13 mouse cellular contexts compared by ENCODE assay signal in genomic region chr16:41771427-41772125, GRCm38 (mm10).
DNase-seq lines count a peak whose midpoint lies in the region; ATAC-seq and TF ChIP-seq lines count a peak whose summit lies in the region.
"Had no signal": no experiment of that assay in that cellular context is flagged by ENCODE, and none has a peak within 500 bp of the region (broad histone marks: within the 10 kb centered on the region; RNA-seq: fewer than 3 reads in every experiment).

No protein-coding gene starts in this region.

- no peak overlapping the region for H3K9ac ChIP-seq in hindbrain, embryonic 15.5 days
- no peak overlapping the region for H3K9ac ChIP-seq in neural tube, embryonic 15.5 days (replicated peaks)
- H3K9ac ChIP-seq in stomach, postnatal 0 days (ENCODE audit: low read length) = no peak overlapping the region
- no peak overlapping the region for H3K9ac ChIP-seq in liver, postnatal 0 days (replicated peaks)
- H3K9ac ChIP-seq: heart, embryonic 15.5 days; intestine, embryonic 15.5 days had no signal

- H3K9me3 ChIP-seq in hindbrain, embryonic 15.5 days = no peaks in the 10 kb centered on the region
- no peaks in the 10 kb centered on the region for H3K9me3 ChIP-seq in neural tube, embryonic 15.5 days (replicated peaks)
- no peaks in the 10 kb centered on the region for H3K9me3 ChIP-seq in stomach, postnatal 0 days (ENCODE audit: control insufficient read depth, low read length)
- H3K9me3 ChIP-seq in liver, postnatal 0 days (ENCODE audit: low read length) = no peaks in the 10 kb centered on the region
- H3K9me3 ChIP-seq: heart, embryonic 15.5 days; intestine, embryonic 15.5 days had no signal

- no peak for TF ChIP-seq CTCF in stomach, postnatal 0 days (IDR thresholded peaks at IDR 0.05; ENCODE audit: low read depth)
- no peak for TF ChIP-seq CTCF in liver, postnatal 0 days (IDR thresholded peaks at IDR 0.05; ENCODE audit: low read depth)

- no peaks in the 10 kb centered on the region for H3K27me3 ChIP-seq in hindbrain, embryonic 15.5 days
- no peaks in the 10 kb centered on the region for H3K27me3 ChIP-seq in neural tube, embryonic 15.5 days (replicated peaks)
- no peaks in the 10 kb centered on the region for H3K27me3 ChIP-seq in stomach, postnatal 0 days (ENCODE audit: control insufficient read depth, insufficient read depth, low read length)
- H3K27me3 ChIP-seq in liver, postnatal 0 days (ENCODE audit: insufficient read depth, low read length) = no peaks in the 10 kb centered on the region
- H3K27me3 ChIP-seq: heart, embryonic 15.5 days; intestine, embryonic 15.5 days had no signal

- TF ChIP-seq EP300 in stomach, postnatal 0 days (optimal IDR thresholded peaks at IDR 0.05) = no peak
- no peak for TF ChIP-seq EP300 in liver, postnatal 0 days (IDR thresholded peaks at IDR 0.05; ENCODE audit: low read depth)

- no peak overlapping the region for H3K4me3 ChIP-seq in hindbrain, embryonic 15.5 days
- no peak overlapping the region for H3K4me3 ChIP-seq in neural tube, embryonic 15.5 days (replicated peaks)
- no peak overlapping the region for H3K4me3 ChIP-seq in stomach, postnatal 0 days (ENCODE audit: low read depth, low read length)
- no peak overlapping the region for H3K4me3 ChIP-seq in liver, postnatal 0 days (ENCODE audit: low read depth, low read length)
- H3K4me3 ChIP-seq: heart, embryonic 15.5 days; intestine, embryonic 15.5 days had no signal

- ATAC-seq in frontal cortex, adult (ENCODE audit: low TSS enrichment) = peak; percentile 80
- ATAC-seq in hindbrain, embryonic 15.5 days (ENCODE audit: low FRiP score, low read depth) = peak; percentile 92
- peak; percentile 90 for ATAC-seq in neural tube, embryonic 15.5 days (ENCODE audit: low FRiP score)
- ATAC-seq in stomach, postnatal 0 days (ENCODE audit: low FRiP score, low TSS enrichment) = no peak
- ATAC-seq in liver, postnatal 0 days = no peak
- ATAC-seq: intestine, embryonic 15.5 days had no signal

- H3K27ac ChIP-seq in hindbrain, embryonic 15.5 days (replicated peaks) = peak overlapping the region; percentile 58; the same call in 1 of the 2 replicates
- H3K27ac ChIP-seq in neural tube, embryonic 15.5 days (replicated peaks) = peak overlapping the region; percentile 67
- H3K27ac ChIP-seq in stomach, postnatal 0 days (replicated peaks) = no peak overlapping the region
- no peak overlapping the region for H3K27ac ChIP-seq in liver, postnatal 0 days (ENCODE audit: low read depth)
- H3K27ac ChIP-seq: heart, embryonic 15.5 days; intestine, embryonic 15.5 days had no signal

- no peak for DNase-seq in frontal cortex, adult 2 months (ENCODE audit: extremely low spot score in 1 of 2, low spot score in 1 of 2)
- DNase-seq in retina, postnatal 1 day = peak; percentile 29
- DNase-seq in retina, embryonic 14.5 days (ENCODE audit: low spot score) = no peak
- DNase-seq in stomach, postnatal 0 days (ENCODE audit: low spot score) = no peak
- no peak for DNase-seq in liver, postnatal 0 days
- DNase-seq: adrenal gland, adult 8-10 months; lung, postnatal 4 days had no signal

- H3K4me1 ChIP-seq in hindbrain, embryonic 15.5 days (replicated peaks) = peaks cover 16% of the 10 kb centered on the region
- H3K4me1 ChIP-seq in neural tube, embryonic 15.5 days = peaks cover 9% of the 10 kb centered on the region
- no peaks in the 10 kb centered on the region for H3K4me1 ChIP-seq in stomach, postnatal 0 days (replicated peaks; ENCODE audit: control insufficient read depth, insufficient read depth)
- no peaks in the 10 kb centered on the region for H3K4me1 ChIP-seq in liver, postnatal 0 days (ENCODE audit: insufficient read depth)
- H3K4me1 ChIP-seq: heart, embryonic 15.5 days; intestine, embryonic 15.5 days had no signal

- H3K36me3 ChIP-seq in hindbrain, embryonic 15.5 days = no peaks in the 10 kb centered on the region
- no peaks in the 10 kb centered on the region for H3K36me3 ChIP-seq in neural tube, embryonic 15.5 days
- no peaks in the 10 kb centered on the region for H3K36me3 ChIP-seq in stomach, postnatal 0 days (ENCODE audit: control insufficient read depth, insufficient read depth, low read length)
- H3K36me3 ChIP-seq in liver, postnatal 0 days (replicated peaks; ENCODE audit: insufficient read depth, low read length) = no peaks in the 10 kb centered on the region
- H3K36me3 ChIP-seq: heart, embryonic 15.5 days; intestine, embryonic 15.5 days had no signal

- H3K4me2 ChIP-seq in hindbrain, embryonic 15.5 days = no peak overlapping the region
- no peak overlapping the region for H3K4me2 ChIP-seq in neural tube, embryonic 15.5 days
- no peak overlapping the region for H3K4me2 ChIP-seq in stomach, postnatal 0 days (replicated peaks; ENCODE audit: low read depth)
- no peak overlapping the region for H3K4me2 ChIP-seq in liver, postnatal 0 days (ENCODE audit: low read depth, low read length)
- H3K4me2 ChIP-seq: heart, embryonic 15.5 days; intestine, embryonic 15.5 days; liver, embryonic 11.5 days had no signal

- WGBS in hindbrain, embryonic 15.5 days = 53% methylated on average over 4 of the region's 4 CpGs
- WGBS in neural tube, embryonic 15.5 days = 53% methylated on average over 4 of the region's 4 CpGs
- WGBS in stomach, postnatal 0 days = 62% methylated on average over 4 of the region's 4 CpGs
- WGBS in liver, postnatal 0 days (ENCODE audit: insufficient replicate concordance) = 51% methylated on average over 4 of the region's 4 CpGs

Comparison
In these comparisons a context has a peak if more than half of its experiments do, and no peak if none do; other contexts are left out.
1. ATAC-seq: peak in frontal cortex, adult (single experiment), hindbrain, embryonic 15.5 days (single experiment) and neural tube, embryonic 15.5 days (single experiment); none in stomach, postnatal 0 days (single experiment) and liver, postnatal 0 days (single experiment).
2. H3K27ac ChIP-seq: peak in hindbrain, embryonic 15.5 days (single experiment) and neural tube, embryonic 15.5 days (single experiment); none in stomach, postnatal 0 days (single experiment) and liver, postnatal 0 days (single experiment).